Mouse (Mus musculus) CH12.LX (cell line): ENCODE results near the gene Snrk. TPM values are rescaled to one million over a fixed set of nuclear protein-coding genes. Genes with fewer than 3 reads are reported as not detected.

Experiments
- DNase-seq: peaks from one replicate; pipeline ENCODE4 v3.0.0-alpha.2; 2013; ENCODE audit errors: extremely low read depth
- H3K27ac ChIP-seq: 2 replicates; pipeline ENCODE4 v1.5.1; 2012; ENCODE audit warnings: low read depth, mild to moderate bottlenecking, control low read depth, moderate library complexity; ENCODE audit not compliant: insufficient read depth
- H3K27me3 ChIP-seq: replicated peaks from 2 replicates; pipeline ENCODE3; 2012; ENCODE audit warnings: inconsistent platforms
- H3K36me3 ChIP-seq, 2 experiments: replicated peaks in 1 of 2; 2 replicates each; pipeline versions ENCODE3 to v1.6.1; 2012; ENCODE audit warnings: inconsistent platforms in 1 of 2, low read length in 1 of 2, mild to moderate bottlenecking in 1 of 2, mixed read lengths in 1 of 2, moderate library complexity in 1 of 2; ENCODE audit not compliant: control insufficient read depth in 1 of 2, insufficient read depth in 1 of 2
- H3K4me1 ChIP-seq, 2 experiments: 2 replicates each; pipeline ENCODE4 v1.6.1; 2012; ENCODE audit warnings: inconsistent platforms in 1 of 2, moderate library complexity in 1 of 2; ENCODE audit not compliant: insufficient read depth in 2 of 2, control insufficient read depth in 1 of 2
- H3K4me2 ChIP-seq: 2 replicates; pipeline ENCODE4 v1.6.1; 2012; ENCODE audit warnings: low read depth, mild to moderate bottlenecking, control low read depth; ENCODE audit not compliant: poor library complexity, insufficient read depth, severe bottlenecking
- H3K4me3 ChIP-seq, 3 experiments: fragments of 150-350 bp in 1 of 3; sonication (generic) in 1 of 3; replicated peaks in 1 of 3; 2 replicates each; pipeline versions ENCODE3 to v1.5.1; 2011 to 2012; ENCODE audit warnings: low read depth in 2 of 3, low read length in 2 of 3, mild to moderate bottlenecking in 2 of 3, moderate library complexity in 2 of 3, control low read depth in 1 of 3, improper control_type of control experiment in 1 of 3, inconsistent platforms in 1 of 3, mixed read lengths in 1 of 3; ENCODE audit not compliant: poor library complexity in 1 of 3
- H3K79me2 ChIP-seq: replicated peaks from 2 replicates; pipeline ENCODE4 v1.6.1; 2012; ENCODE audit warnings: mild to moderate bottlenecking, moderate library complexity; ENCODE audit not compliant: control insufficient read depth, poor library complexity, insufficient read depth, severe bottlenecking; ENCODE audit errors: extremely low read depth
- H3K9ac ChIP-seq: 2 replicates; pipeline ENCODE4 v1.6.1; 2012; ENCODE audit warnings: low read depth, mild to moderate bottlenecking, control low read depth, moderate library complexity; ENCODE audit not compliant: insufficient read depth
- H3K9me3 ChIP-seq: replicated peaks from 2 replicates; pipeline ENCODE3; 2012; ENCODE audit warnings: low read length, inconsistent platforms, mixed read lengths
- BHLHE40 ChIP-seq: IDR thresholded peaks from 2 replicates; pipeline ENCODE4 v1.6.1; 2011; ENCODE audit warnings: mild to moderate bottlenecking, low read depth, low read length, improper control_type of control experiment
- CHD2 ChIP-seq: IDR thresholded peaks from 2 replicates; pipeline ENCODE4 v1.6.1; 2011; ENCODE audit warnings: low read length, improper control_type of control experiment
- E2F4 ChIP-seq: IDR thresholded peaks from 2 replicates; pipeline ENCODE4 v1.6.1; 2011; ENCODE audit warnings: low read depth, low read length, improper control_type of control experiment; ENCODE audit not compliant: insufficient replicate concordance
- ELF1 ChIP-seq: IDR thresholded peaks from 2 replicates; pipeline ENCODE4 v1.6.1; 2014; ENCODE audit warnings: low read depth, mild to moderate bottlenecking, inconsistent platforms, low read length, improper control_type of control experiment
- EP300 ChIP-seq: IDR thresholded peaks from 2 replicates; pipeline ENCODE4 v1.6.1; 2011; ENCODE audit warnings: low read length, improper control_type of control experiment
- GABPA ChIP-seq: IDR thresholded peaks from 2 replicates; pipeline ENCODE4 v1.6.1; 2012; ENCODE audit warnings: low read depth, low read length, improper control_type of control experiment, inconsistent platforms; ENCODE audit not compliant: insufficient replicate concordance
- HCFC1 ChIP-seq: IDR thresholded peaks from 2 replicates; pipeline ENCODE4 v1.6.1; 2012; ENCODE audit warnings: low read depth, mild to moderate bottlenecking, inconsistent platforms, low read length, improper control_type of control experiment
- IRF4 ChIP-seq: IDR thresholded peaks from 2 replicates; pipeline ENCODE4 v1.6.1; 2014; ENCODE audit warnings: low read depth, mild to moderate bottlenecking, inconsistent platforms, low read length, improper control_type of control experiment
- MAFK ChIP-seq: IDR thresholded peaks from 2 replicates; pipeline ENCODE4 v1.6.1; 2011; ENCODE audit warnings: low read length, improper control_type of control experiment; ENCODE audit not compliant: insufficient replicate concordance
- MAX ChIP-seq: IDR thresholded peaks from 2 replicates; pipeline ENCODE4 v1.6.1; 2011; ENCODE audit warnings: low read length, improper control_type of control experiment
- MAZ ChIP-seq: IDR thresholded peaks from 2 replicates; pipeline ENCODE4 v1.6.1; 2012; ENCODE audit warnings: low read depth, mild to moderate bottlenecking, inconsistent platforms, low read length, improper control_type of control experiment, moderate library complexity
- MEF2A ChIP-seq: IDR thresholded peaks from 2 replicates; pipeline ENCODE4 v1.6.1; 2014; ENCODE audit warnings: low read depth, mild to moderate bottlenecking, inconsistent platforms, low read length, improper control_type of control experiment, borderline replicate concordance
- NELFE ChIP-seq: IDR thresholded peaks from 2 replicates; pipeline ENCODE4 v1.6.1; 2011; ENCODE audit warnings: low read depth, low read length, improper control_type of control experiment
- RAD21 ChIP-seq: IDR thresholded peaks from 2 replicates; pipeline ENCODE4 v1.6.1; 2011; ENCODE audit warnings: low read depth, mild to moderate bottlenecking, low read length, improper control_type of control experiment, moderate library complexity
- RCOR1 ChIP-seq: conservative IDR thresholded peaks from 2 replicates; pipeline ENCODE4 v1.6.1; 2012; ENCODE audit warnings: low read depth, mild to moderate bottlenecking, inconsistent platforms, low read length, improper control_type of control experiment
- SMC3 ChIP-seq: IDR thresholded peaks from 2 replicates; pipeline ENCODE4 v1.6.1; 2011; ENCODE audit warnings: low read depth, low read length, improper control_type of control experiment
- TCF12 ChIP-seq: IDR thresholded peaks from 2 replicates; pipeline ENCODE4 v1.6.1; 2014; ENCODE audit warnings: low read depth, mild to moderate bottlenecking, inconsistent platforms, low read length, improper control_type of control experiment
- USF1 ChIP-seq: IDR thresholded peaks from 2 replicates; pipeline ENCODE4 v1.6.1; 2014; ENCODE audit warnings: low read depth, mild to moderate bottlenecking, inconsistent platforms, low read length, improper control_type of control experiment
- ZKSCAN1 ChIP-seq: IDR thresholded peaks from 2 replicates; pipeline ENCODE4 v1.6.1; 2012; ENCODE audit warnings: low read depth, inconsistent platforms, low read length, improper control_type of control experiment, borderline replicate concordance
- ZMIZ1 ChIP-seq: IDR thresholded peaks from 2 replicates; pipeline ENCODE4 v1.6.1; 2012; ENCODE audit warnings: low read depth, mild to moderate bottlenecking, inconsistent platforms, low read length, improper control_type of control experiment
- ZNF384 ChIP-seq: IDR thresholded peaks from 2 replicates; pipeline ENCODE4 v1.6.1; 2012; ENCODE audit warnings: low read depth, low read length, improper control_type of control experiment, inconsistent platforms
- dilution Hi-C: fragments of 300-500 bp; cut with MboI; formaldehyde crosslinking; loops from 2 replicates; pipeline ENCODE4 v1.14.3; 2020; ENCODE audit warnings: low sequenced_read_pairs; ENCODE audit not compliant: extremely low pct_unique_long_range_greater_than_20kb, extremely low pct_ligation_motif_present
- in situ Hi-C: fragments of 300-500 bp; cut with MboI; formaldehyde crosslinking; loops from 3 replicates; pipeline ENCODE4 v1.14.3; 2019; ENCODE audit warnings: low sequenced_read_pairs, low pct_ligation_motif_present, low pct_unique_long_range_greater_than_20kb, mixed read lengths
- polyA plus RNA-seq: library from polyadenylated mRNA; unstranded; fragments of >175 nt; gene quantifications from 2 replicates; pipeline ENCODE4 v1.2.1, GENCODE M21; 2012; ENCODE audit warnings: low read depth; ENCODE audit not compliant: insufficient read length
- total RNA-seq, 2 experiments: library from RNA; depleted of rRNA; stranded (reverse); fragments of 300-350 nt in 1 of 2; fragments of >200 nt in 1 of 2; gene quantifications; 2 replicates each; pipeline ENCODE4 v1.2.3; 2012 to 2014

Gene Snrk
- total and polyA plus RNA-seq, 3 experiments: 6.1 to 13.1 (median 7.0) TPM

DNA sequence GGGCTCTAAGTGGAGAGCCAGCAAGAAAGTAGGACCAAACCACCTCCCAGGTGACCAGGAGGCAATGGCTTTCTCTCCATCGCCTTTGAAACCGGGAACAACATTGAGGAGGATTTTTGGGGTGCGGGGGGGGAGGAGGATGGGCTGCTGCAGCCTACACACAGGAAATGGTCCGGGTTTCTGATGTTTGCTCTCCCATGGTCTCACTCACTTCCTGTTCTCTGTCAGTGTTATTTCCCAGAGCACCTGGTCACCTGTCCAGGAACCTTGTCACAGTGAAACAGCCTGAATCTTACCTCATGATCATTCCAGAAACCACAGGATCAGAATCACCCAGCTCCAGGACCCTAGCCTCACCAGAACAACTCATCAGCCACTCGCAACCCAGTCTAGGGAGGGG lies 76.8 kb downstream of the Snrk start:
- in situ Hi-C loops: no loop called here
- TF ChIP-seq RCOR1 (no peak), ZMIZ1 (no peak), RAD21 (no peak), GABPA (no peak), MAZ (no peak), BHLHE40 (no peak), ZKSCAN1 (no peak), EP300 (no peak), ZNF384 (no peak)
- no peak overlapping the region for H3K27ac ChIP-seq
- H3K4me2 ChIP-seq: no peak overlapping the region
- H3K79me2 ChIP-seq: no peaks in the 10 kb centered on the region
- no peaks in the 10 kb centered on the region for H3K9me3 ChIP-seq
- dilution Hi-C loops: no loop called here
- DNase-seq: no peak
- H3K27me3 ChIP-seq: no peaks in the 10 kb centered on the region
- peaks cover 1 to 12% of the 10 kb centered on the region in 2 experiments; a peak in 2 of 4 replicates for H3K4me1 ChIP-seq
- no peak overlapping the region for H3K9ac ChIP-seq
- peaks cover 0 to 16% of the 10 kb centered on the region in 2 experiments for H3K36me3 ChIP-seq
- no peak overlapping the region for H3K4me3 ChIP-seq

DNA sequence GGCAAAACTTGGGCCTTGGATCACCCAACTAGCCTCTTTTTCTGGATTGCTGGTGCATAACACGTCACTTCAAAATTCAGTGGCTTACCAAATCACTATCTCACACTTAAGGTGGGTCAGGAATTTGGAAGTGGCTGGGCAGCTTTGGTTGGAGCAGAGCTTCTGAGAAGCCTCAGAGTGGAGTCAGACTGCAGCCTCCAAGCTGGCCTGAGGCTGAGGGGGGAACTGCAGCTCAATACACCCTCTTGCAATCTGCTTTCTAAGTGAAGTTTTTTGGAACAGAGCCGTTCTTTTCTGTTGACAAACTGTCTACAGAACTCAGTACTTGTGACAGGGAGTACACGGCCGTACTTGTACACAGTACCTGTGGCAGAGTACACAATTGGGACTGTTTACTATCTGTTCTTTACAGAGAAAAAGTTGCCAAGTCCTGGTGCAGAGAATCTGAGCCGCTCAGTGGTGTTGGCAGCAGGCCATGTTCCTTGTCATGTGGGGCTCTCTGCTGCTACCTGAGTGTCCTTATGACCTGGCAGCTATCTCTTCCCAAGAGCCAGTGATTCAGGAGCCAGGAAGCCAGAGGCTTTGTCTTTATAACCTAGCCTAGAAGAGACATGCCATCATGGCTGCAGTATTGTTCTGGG lies 78.1 kb downstream of the Snrk start:
- TF ChIP-seq MAFK: no peak
- TF ChIP-seq TCF12: no peak
- no peak for TF ChIP-seq MEF2A
- no peak for TF ChIP-seq ELF1
- TF ChIP-seq IRF4: no peak
- no peak for TF ChIP-seq USF1
- no peak for TF ChIP-seq SMC3
- no peak for TF ChIP-seq E2F4
- TF ChIP-seq BHLHE40: no peak
- TF ChIP-seq MAZ: no peak
- TF ChIP-seq NELFE: no peak
- TF ChIP-seq HCFC1: no peak
- no peak for TF ChIP-seq MAX
- no peak for TF ChIP-seq CHD2
- dilution Hi-C loops: no loop called here

More for the DNA sequence above, 78.1 kb downstream of the Snrk start:
- Histone ChIP-seq H3K4me2 (no peak overlapping the region), H3K27ac (no peak overlapping the region), H3K9me3 (no peaks in the 10 kb centered on the region), H3K79me2 (no peaks in the 10 kb centered on the region), H3K4me3 (no peak overlapping the region), H3K9ac (no peak overlapping the region), H3K36me3 (peaks cover 0 to 20% of the 10 kb centered on the region in 2 experiments), H3K4me1 (peaks cover 0 to 6% of the 10 kb centered on the region in 2 experiments; a peak in 1 of 4 replicates), H3K27me3 (no peaks in the 10 kb centered on the region)
- in situ Hi-C loops: no loop called here
- no peak for DNase-seq
